Mouse (Mus musculus) hindbrain, embryonic 16.5 days (tissue): Measurements from ENCODE around the gene Dnm2. TPM values are rescaled to one million over a fixed set of nuclear protein-coding genes. Genes with fewer than 3 reads are reported as not detected.

Experiments
- ATAC-seq: fragments of 200-750 bp; cut with Nextera tagmentation; 2 replicates; pipeline ENCODE4 v1.8.0; 2017; ENCODE audit warnings: moderate TSS enrichment, moderate library complexity
- H3K27ac ChIP-seq: fragments of 300-500 bp; sonication (generic); 2 replicates; pipeline ENCODE4 v1.5.1; 2014; ENCODE audit warnings: low read depth, mild to moderate bottlenecking, control low read depth, low read length, moderate library complexity
- H3K27me3 ChIP-seq: fragments of 300-500 bp; sonication (generic); replicated peaks from 2 replicates; pipeline ENCODE4 v1.6.1; 2014; ENCODE audit warnings: low read length; ENCODE audit not compliant: control insufficient read depth, insufficient read depth
- H3K36me3 ChIP-seq: fragments of 300-500 bp; sonication (generic); 2 replicates; pipeline ENCODE4 v1.6.1; 2014; ENCODE audit warnings: mild to moderate bottlenecking, low read length, moderate library complexity, mixed read lengths; ENCODE audit not compliant: control insufficient read depth, insufficient read depth
- H3K4me1 ChIP-seq: fragments of 300-500 bp; sonication (generic); 2 replicates; pipeline ENCODE4 v1.6.1; 2014; ENCODE audit warnings: low read depth, low read length; ENCODE audit not compliant: control insufficient read depth, insufficient read depth
- H3K4me2 ChIP-seq: fragments of 300-500 bp; sonication (generic); 2 replicates; pipeline ENCODE4 v1.6.1; 2014; ENCODE audit warnings: mild to moderate bottlenecking, low read length, control low read depth, moderate library complexity
- H3K4me3 ChIP-seq: fragments of 300-500 bp; sonication (generic); 2 replicates; pipeline ENCODE4 v1.5.1; 2014; ENCODE audit warnings: mild to moderate bottlenecking, low read length, control low read depth, moderate library complexity
- H3K9ac ChIP-seq: fragments of 300-500 bp; sonication (generic); 2 replicates; pipeline ENCODE4 v1.6.1; 2014; ENCODE audit warnings: low read depth, mild to moderate bottlenecking, control low read depth, low read length, moderate library complexity
- H3K9me3 ChIP-seq: fragments of 300-500 bp; sonication (generic); 2 replicates; pipeline ENCODE4 v1.6.1; 2014; ENCODE audit warnings: mild to moderate bottlenecking, low read length, moderate library complexity; ENCODE audit not compliant: control insufficient read depth
- WGBS: fragments of 180-500 bp; shearing (Covaris S2); extraction: QIAGEN DNeasy Blood & Tissue Kit; methylation state at CpG from one replicate; pipeline ENCODE4 v1.1.7; 2014; 5-methylcytosine and 5-hydroxymethylcytosine counted together
- polyA plus RNA-seq: library from polyadenylated mRNA; unstranded; fragments of >200 nt; fragmentation: Nextera tagmentation; extraction: Ambion mirVana; gene quantifications from 2 replicates; pipeline ENCODE4 v1.2.1, GENCODE M21; 2015

Dnm2 gene
- polyA plus RNA-seq, 1 experiment from 2014 or later = 61.9 TPM

DNA sequence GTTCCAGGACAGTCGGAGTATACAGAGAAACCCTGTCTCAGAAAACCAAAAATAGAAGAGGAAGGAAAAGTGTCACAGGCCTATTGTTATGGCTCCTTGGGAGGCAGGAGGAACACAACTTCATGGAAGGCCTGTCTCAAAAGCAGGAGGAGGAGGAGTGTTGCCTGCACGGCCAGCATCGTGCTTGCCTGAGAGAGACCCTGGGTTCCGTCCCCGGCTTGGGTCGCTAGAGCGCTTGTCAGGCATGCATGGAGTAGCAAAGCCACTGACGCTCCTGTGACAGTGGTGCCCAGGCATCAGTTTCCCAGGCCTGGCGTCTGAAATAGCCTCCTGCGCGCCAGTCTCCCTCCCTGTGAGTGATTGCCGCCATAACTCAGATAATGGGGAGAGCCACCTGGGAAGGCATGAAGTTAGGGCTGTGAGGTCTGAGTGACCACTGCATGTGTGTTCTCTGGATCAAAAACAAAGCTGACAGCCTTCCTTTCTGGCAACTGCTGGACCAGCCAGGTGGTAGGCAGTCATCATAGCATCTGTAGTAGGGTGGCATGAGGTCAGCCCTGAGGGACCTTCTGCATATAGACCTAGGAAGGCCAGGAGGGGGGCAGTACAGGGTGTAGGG is 73.7 kb downstream of the Dnm2 start:
- no peak for ATAC-seq
- Histone ChIP-seq H3K4me2 (no peak overlapping the region), H3K9me3 (no peaks in the 10 kb centered on the region), H3K27me3 (no peaks in the 10 kb centered on the region), H3K27ac (no peak overlapping the region), H3K4me3 (no peak overlapping the region), H3K4me1 (no peaks in the 10 kb centered on the region), H3K36me3 (peaks cover 13% of the 10 kb centered on the region), H3K9ac (no peak overlapping the region)
- 87% methylated on average over 12 of the region's 12 CpGs for WGBS

DNA sequence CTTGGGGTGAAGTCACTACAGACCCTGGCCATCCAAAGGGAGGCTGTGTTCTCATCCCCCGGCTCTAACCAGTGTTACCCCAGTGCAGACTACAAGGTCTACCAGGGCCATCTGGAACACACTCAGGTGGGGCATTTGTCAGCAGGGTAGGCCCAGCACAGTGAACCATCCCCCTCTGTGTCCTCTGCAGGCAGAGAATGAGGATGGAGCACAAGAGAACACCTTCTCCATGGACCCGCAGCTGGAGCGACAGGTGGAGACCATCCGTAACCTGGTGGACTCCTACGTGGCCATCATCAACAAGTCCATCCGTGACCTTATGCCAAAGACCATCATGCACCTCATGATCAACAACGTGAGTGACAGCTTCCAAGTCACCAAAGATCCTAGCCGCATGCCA is 78.6 kb downstream of the Dnm2 start:
- Histone ChIP-seq H3K9ac (no peak overlapping the region), H3K27ac (no peak overlapping the region), H3K4me2 (no peak overlapping the region), H3K9me3 (no peaks in the 10 kb centered on the region), H3K27me3 (no peaks in the 10 kb centered on the region), H3K4me3 (no peak overlapping the region), H3K36me3 (peaks cover 30% of the 10 kb centered on the region), H3K4me1 (no peaks in the 10 kb centered on the region)
- ATAC-seq = no peak
- 95% methylated on average over 8 of the region's 8 CpGs for WGBS

DNA sequence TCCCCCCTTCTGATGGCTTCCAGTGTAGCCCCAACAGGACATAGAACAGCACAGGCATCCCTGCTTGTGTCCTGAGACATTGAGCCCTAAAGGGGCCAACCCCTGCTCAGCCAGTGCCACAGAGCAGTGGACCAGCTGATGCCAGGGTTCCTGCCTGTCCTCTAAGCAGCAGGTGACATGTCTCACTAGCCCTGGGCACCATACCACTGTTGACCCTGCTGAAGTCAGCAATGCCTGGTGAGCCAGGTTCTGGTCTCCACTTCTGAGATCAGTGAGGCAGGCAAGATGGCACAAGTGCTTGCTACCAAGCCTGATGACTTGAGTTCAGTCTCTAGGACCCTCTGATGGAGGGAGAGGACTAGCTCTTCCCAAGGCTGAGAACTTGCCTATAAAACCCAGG is 81.1 kb downstream of the Dnm2 start:
- no peak overlapping the region for H3K4me3 ChIP-seq
- peaks cover 10% of the 10 kb centered on the region for H3K4me1 ChIP-seq
- no peak overlapping the region for H3K9ac ChIP-seq
- no peak for ATAC-seq
- no peaks in the 10 kb centered on the region for H3K9me3 ChIP-seq
- peaks cover 29% of the 10 kb centered on the region for H3K36me3 ChIP-seq
- no peak overlapping the region for H3K27ac ChIP-seq
- no peaks in the 10 kb centered on the region for H3K27me3 ChIP-seq
- no peak overlapping the region for H3K4me2 ChIP-seq

DNA sequence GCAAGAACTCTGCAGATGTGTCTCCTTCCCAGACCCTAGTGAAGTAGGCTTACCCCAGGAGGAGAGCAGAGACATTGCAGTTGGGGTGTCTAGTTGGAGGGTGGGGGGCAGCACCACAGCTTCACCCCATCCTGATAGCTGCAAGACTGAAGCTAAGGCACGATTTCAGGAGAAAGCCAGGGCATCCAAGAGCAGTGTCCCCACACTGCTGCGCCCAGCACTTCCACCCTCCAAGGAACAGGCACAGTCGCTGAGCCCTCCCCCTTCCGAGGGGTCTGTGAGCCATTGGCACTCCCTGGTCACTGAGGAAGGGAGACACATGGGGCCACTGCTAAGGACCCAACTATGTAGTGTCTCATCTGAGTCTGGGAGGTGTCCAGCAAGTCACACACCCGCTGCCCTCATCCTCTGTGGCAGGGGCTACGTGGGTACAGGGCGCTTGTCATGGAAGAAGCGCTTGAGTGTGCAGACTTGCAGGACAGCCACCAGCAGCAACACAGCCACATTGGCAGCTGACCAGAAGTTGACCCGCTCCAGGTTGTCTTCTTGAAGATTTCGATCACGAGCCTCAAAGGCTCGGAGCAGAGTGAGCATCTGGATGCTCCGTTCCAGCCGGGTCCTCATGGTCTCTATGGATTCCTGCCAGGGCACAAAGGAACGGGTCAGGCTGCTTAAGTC is 83.2 kb downstream of the Dnm2 start:
- peaks cover 25% of the 10 kb centered on the region for H3K36me3 ChIP-seq
- H3K4me3 ChIP-seq = no peak overlapping the region
- H3K27me3 ChIP-seq = no peaks in the 10 kb centered on the region
- H3K9me3 ChIP-seq = no peaks in the 10 kb centered on the region
- no peak overlapping the region for H3K4me2 ChIP-seq
- ATAC-seq = no peak
- no peak overlapping the region for H3K27ac ChIP-seq
- 86% methylated on average over 14 of the region's 15 CpGs for WGBS
- H3K9ac ChIP-seq = no peak overlapping the region
- H3K4me1 ChIP-seq = peaks cover 14% of the 10 kb centered on the region

DNA sequence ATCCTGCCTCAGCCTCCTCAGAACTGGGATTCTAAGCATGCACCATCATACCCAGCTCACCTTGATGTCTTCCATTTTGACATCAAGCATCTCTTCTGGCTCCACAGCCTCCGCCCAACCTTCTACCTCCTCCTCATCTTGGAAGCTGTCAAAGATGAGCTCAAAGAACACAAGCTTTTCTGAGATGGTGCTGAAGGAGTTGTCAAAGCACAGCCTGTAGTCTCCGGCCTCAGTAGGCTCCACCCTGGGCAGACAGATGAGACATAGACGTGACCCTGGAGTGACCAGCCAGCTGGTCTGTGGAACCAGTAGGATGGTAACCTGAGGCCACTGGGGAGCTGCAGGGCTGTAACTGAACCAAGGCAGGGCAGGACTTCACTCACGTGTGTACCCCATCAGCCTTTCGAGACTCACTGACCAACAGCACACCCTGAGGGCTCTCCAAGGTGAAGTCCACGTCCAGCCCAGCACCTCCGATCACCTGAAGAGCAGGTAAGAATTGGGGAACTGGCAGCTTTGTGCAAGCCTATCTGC is 84.2 kb downstream of the Dnm2 start:
- 90% methylated on average over 7 of the region's 7 CpGs for WGBS
- H3K4me2 ChIP-seq = peak overlapping the region; percentile 73
- H3K9ac ChIP-seq = peak overlapping the region; percentile 88; the same call in 1 of the 2 replicates
- H3K36me3 ChIP-seq = peaks cover 25% of the 10 kb centered on the region
- no peak overlapping the region for H3K27ac ChIP-seq
- no peak for ATAC-seq
- peaks cover 14% of the 10 kb centered on the region for H3K4me1 ChIP-seq
- no peaks in the 10 kb centered on the region for H3K9me3 ChIP-seq
- H3K4me3 ChIP-seq = peak overlapping the region; percentile 73
- no peaks in the 10 kb centered on the region for H3K27me3 ChIP-seq

DNA sequence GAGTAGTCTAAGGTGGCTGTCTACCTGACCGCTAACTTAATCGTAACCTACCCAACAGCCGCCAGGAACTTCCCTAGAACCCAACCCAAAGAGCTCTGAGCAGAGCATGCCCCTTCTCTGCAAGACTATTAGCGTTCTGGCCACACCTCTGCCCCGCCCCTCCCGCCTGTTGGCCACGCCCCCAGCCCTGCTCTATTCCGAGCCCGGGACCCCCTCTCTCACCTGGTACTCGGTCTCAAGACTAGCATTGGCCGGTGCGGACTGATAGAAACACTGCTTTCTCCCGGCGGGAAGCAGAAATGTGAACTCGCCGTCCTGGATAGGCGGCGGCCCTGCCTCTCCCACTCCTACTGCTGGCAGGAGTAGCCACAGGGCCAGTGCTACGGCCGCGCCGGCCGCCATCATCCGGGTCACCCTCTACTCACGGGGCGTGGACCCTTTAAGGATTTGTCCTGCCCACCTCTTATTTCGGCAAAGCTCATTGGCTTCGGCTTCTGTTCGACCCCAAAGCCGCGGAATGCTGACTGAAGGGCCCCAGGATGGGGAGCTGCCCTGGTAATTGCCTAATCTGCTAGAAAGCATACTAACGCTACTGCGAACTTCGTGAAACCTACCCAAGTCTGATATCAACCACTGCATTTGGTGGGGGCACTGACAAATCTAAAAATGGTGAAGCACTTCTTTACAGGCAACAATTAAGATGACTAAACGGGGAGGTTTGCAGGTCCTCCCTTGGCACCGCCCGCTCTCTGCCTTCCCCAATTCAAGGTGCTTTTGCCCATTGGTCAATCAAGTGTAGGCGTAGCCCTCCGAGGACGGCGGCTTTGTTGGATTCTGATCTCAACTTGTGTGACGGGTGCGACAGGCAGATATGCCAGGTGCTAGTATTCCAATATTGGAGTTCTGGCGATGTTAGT is 85.3 kb downstream of the Dnm2 start, which contains the start of gene Tmed1:
Gene Tmed1 (minus strand): TSS at position 481 of the 917 bp plus-strand sequence.
- Histone ChIP-seq H3K4me2 (peak within 1 kb of the TSS; percentile 73), H3K27me3 (no peaks in the 10 kb centered on the region), H3K4me1 (peaks cover 14% of the 10 kb centered on the region), H3K36me3 (peaks cover 22% of the 10 kb centered on the region), H3K9ac (peak within 1 kb of the TSS; percentile 88), H3K27ac (peak within 1 kb of the TSS; percentile 95), H3K9me3 (no peaks in the 10 kb centered on the region), H3K4me3 (peak within 1 kb of the TSS; percentile 73)
- peak; percentile 97 for ATAC-seq
- WGBS = under 1% methylated on average over 44 of the region's 44 CpGs

DNA sequence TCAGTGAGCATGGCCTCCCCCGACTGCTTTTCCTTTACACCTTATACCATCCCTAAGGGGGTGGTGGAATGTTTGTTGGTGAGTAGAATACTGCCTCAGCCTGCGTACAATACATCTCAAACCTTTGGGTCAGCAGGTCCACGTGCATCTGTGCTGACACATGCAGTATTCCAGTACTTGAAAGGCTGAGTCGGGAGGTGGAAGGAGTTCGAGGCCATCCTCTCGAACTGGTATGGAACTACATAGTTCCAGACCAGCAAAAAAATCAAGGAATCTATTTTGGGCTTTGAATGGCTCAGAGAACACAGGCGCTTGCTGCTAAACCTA is 85.9 kb downstream of the Dnm2 start:
- ATAC-seq = no peak; the same call in 1 of the 2 replicates
- peak overlapping the region; percentile 88 for H3K9ac ChIP-seq
- WGBS = 3% methylated on average over 7 of the region's 7 CpGs

DNA sequence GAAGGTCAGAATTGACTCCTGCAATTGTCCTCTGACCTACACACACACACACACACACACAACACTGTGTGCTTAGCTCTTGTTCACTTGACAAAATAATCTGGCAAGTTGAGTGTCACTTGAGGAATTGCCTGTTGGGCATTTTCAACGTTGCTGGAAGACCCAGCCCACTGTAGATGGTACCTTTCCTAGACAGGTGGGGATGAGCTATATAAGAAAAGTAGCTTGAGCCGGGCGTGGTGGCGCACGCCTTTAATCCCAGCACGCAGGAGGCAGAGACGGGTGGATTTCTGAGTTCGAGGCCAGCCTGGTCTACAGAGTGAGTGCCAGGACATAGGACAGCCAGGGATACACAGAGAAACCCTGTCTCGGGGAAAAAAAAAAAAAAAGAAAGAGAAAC is 86.3 kb downstream of the Dnm2 start:
- no peak for ATAC-seq
- peaks cover 14% of the 10 kb centered on the region for H3K4me1 ChIP-seq
- WGBS = 82% methylated on average over 9 of the region's 9 CpGs
- peak overlapping the region; percentile 95 for H3K27ac ChIP-seq
- peak overlapping the region; percentile 73 for H3K4me3 ChIP-seq
- peak overlapping the region; percentile 73 for H3K4me2 ChIP-seq
- no peaks in the 10 kb centered on the region for H3K27me3 ChIP-seq
- peak overlapping the region; percentile 88 for H3K9ac ChIP-seq
- H3K36me3 ChIP-seq = peaks cover 13% of the 10 kb centered on the region
- no peaks in the 10 kb centered on the region for H3K9me3 ChIP-seq

More for the DNA sequence above, 85.9 kb downstream of the Dnm2 start:
- peak overlapping the region; percentile 73 for H3K4me2 ChIP-seq
- H3K36me3 ChIP-seq = peaks cover 16% of the 10 kb centered on the region
- peaks cover 14% of the 10 kb centered on the region for H3K4me1 ChIP-seq
- H3K4me3 ChIP-seq = peak overlapping the region; percentile 73
- H3K9me3 ChIP-seq = no peaks in the 10 kb centered on the region
- no peaks in the 10 kb centered on the region for H3K27me3 ChIP-seq
- peak overlapping the region; percentile 95 for H3K27ac ChIP-seq

DNA sequence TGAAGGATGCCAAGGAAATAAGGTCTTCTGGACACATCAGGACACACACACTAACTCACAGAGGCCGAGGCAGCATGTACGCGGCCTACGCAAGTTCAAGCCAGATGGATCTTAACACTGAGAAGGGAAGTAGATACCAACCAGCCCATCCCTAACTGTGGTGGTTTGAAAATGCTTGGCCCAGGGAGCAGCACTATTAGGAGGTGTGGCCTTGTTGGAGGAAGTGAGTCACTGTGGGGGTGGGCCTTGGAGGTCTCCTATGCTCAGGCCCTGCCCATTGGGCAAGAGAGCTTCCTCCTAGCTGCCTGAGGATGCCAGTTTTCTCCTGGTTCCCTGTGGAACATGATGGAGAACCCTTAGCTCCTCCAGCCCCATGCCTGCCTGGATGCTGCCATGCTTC is 88.8 kb downstream of the Dnm2 start:
- H3K36me3 ChIP-seq = peaks cover under 1% of the 10 kb centered on the region; the same call in 1 of the 2 replicates
- no peak for ATAC-seq
- no peak overlapping the region for H3K9ac ChIP-seq
- H3K4me1 ChIP-seq = peaks cover 14% of the 10 kb centered on the region
- H3K4me2 ChIP-seq = no peak overlapping the region
- H3K27ac ChIP-seq = no peak overlapping the region
- H3K4me3 ChIP-seq = no peak overlapping the region
- H3K27me3 ChIP-seq = no peaks in the 10 kb centered on the region
- 99% methylated on average over 4 of the region's 4 CpGs for WGBS
- no peaks in the 10 kb centered on the region for H3K9me3 ChIP-seq
